Mouse (Mus musculus) heart, postnatal 10 days (tissue): ENCODE results near the gene Hoxa2. TPM values are rescaled to one million over a fixed set of nuclear protein-coding genes. Genes with fewer than 3 reads are reported as not detected.

Experiments used
- DNase-seq, 2 experiments: peaks; one replicate each; pipeline ENCODE4 v3.0.0; 2021
- intact Hi-C: fragments of 180-260 bp; cut with DNase I; formaldehyde crosslinking; loops from one replicate; pipeline ENCODE4 v1.15.1; 2025
- total RNA-seq, 2 experiments: library from RNA; stranded (reverse); gene quantifications; 2 replicates each; pipeline ENCODE4 v1.2.3; 2021

Gene Hoxa2
- total RNA-seq, 2 experiments from 2014 or later = 0.98 to 1.0 TPM

- DNase-seq = no peak
- intact Hi-C loops = no loop called here
These were observed 1.9 kb upstream of the Hoxa2 start for GRCm38 (mm10) chr6:52166431-52167077.

DNA sequence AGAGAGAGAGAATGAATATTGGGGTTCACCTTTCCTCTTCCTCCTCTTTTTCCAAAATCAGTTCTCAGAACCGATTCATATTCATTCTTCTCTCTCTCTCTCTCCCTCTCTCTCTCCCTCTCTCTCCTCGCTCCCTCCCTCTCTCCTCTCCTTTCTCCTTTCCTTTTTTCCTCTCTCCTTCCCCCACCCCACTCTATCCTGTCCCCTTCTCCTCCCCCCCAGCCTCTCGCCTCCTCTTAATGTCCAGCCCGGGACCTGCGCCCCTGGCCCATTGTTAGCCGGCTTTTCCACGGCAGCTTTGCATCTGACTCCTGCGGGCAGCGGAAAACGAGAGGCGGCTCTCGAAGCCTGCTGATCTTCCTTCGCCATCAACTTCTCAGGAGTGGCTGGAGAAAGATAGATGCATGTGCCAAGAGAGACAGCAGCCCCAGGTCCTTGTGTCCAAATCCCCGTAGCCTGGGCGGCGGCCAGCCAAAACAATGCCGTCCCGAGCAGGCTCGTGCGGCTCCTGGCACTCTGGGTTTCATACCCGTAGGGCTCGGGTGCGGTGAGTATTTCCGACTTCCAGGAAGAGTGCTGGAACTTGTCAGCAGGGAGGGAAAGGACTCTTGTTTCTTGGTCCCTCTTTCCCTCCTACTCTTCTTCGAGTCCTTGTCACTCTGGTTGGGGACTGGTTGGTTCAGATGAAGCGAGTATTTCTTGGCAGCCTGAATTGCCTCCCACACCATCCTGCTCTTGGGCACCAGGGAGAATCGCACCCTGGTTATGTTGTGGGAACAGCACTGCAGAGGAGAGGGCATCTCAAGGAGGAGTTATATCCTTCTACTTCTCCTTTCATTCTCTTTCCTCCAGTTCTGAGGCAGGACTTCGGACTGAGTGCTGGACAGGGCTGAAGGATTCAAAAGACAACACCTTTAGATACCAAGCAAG is 1.1 kb upstream of the Hoxa2 start:
- DNase-seq = no peak
- intact Hi-C loops = no loop called here

DNA sequence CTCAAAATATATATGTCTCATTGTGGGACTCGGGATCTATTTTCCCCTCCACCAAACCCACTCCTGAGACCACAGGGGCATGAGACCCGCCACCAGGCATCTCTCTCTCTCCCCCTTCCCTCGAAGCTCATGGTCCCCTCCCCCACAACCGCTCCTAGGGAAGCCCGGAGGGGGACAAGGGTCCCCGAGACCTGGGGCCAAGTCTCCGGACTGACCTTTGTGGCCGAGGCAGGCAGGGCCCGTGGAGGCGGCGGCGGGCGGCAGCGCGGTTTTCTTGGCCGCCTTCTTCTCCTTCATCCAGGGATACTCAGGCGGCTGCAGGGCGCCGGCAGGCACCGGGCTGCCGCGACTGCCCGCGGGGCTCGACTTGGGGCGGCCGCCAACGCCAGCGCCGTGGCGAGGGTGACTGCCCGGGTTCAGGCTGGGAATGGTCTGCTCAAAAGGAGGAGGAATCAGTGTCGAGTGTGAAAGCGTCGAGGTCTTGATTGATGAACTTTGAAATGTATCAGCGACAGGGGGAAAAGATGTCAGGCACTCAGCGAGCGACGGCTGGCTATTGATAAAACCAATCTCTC is 493 bp downstream of the Hoxa2 start:
- no peak for DNase-seq
- intact Hi-C loops = loop anchor here (5.0 kb wide), 2 partner anchors 153 to 992 kb away; no protein-coding TSS in a partner anchor

GRCm38 (mm10) chr6:52163366-52164031 is 1.1 kb downstream of the Hoxa2 start:
- intact Hi-C loops = loop anchor here (2.0 to 5.0 kb wide), 3 partner anchors 27 to 991 kb away; partner anchors contain the start of gene Hoxa4
- no peak for DNase-seq

GRCm38 (mm10) chr6:52162611-52163365 is 1.8 kb downstream of the Hoxa2 start:
- intact Hi-C loops = loop anchor here (2.0 to 5.0 kb wide), 3 partner anchors 28 to 990 kb away; partner anchors contain the start of gene Hoxa4
- no peak for DNase-seq

GRCm38 (mm10) chr6:52162093-52162380 is 2.6 kb downstream of the Hoxa2 start:
- DNase-seq = no peak
- intact Hi-C loops = loop anchor here (2.0 to 5.0 kb wide), 3 partner anchors 29 to 990 kb away; partner anchors contain the start of gene Hoxa4

DNA sequence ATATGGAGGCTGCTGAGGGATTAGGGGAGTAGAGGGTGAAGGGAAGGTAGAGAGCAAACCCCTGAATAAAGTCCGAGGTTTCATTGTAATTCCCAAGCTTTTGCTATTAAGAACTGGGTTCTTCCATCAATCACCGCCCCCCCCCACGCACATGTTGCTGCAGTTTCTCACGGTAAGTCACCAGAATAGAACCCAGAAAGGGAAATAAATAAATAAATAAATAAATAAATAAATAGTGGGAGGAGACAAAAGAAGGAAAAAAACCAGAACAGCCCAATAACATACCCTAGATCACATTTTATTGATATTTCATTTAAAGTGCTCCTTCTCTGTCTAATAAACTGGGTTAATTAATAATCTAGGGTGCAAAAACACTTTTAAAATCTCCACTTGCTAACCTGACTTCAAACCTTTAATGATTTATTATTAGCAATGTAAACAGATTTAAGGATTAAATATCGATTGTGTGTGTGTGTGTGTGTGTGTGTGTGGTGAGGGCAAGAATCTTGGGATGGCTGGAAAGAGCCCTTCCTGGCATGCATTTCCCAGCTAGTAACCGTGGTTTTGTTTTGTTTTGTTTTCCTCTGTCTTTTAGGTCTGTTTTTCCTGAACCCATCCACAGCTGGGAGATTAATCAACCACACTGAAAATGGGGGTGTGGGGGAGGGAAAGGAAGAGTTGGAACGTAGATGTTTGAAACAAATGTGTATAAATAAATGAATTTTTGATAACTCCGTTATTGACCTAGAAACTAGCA is 3.1 kb downstream of the Hoxa2 start:
- no peak for DNase-seq
- intact Hi-C loops = loop anchor here (2.0 to 5.0 kb wide), 3 partner anchors 29 to 989 kb away; partner anchors contain the start of gene Hoxa4

DNA sequence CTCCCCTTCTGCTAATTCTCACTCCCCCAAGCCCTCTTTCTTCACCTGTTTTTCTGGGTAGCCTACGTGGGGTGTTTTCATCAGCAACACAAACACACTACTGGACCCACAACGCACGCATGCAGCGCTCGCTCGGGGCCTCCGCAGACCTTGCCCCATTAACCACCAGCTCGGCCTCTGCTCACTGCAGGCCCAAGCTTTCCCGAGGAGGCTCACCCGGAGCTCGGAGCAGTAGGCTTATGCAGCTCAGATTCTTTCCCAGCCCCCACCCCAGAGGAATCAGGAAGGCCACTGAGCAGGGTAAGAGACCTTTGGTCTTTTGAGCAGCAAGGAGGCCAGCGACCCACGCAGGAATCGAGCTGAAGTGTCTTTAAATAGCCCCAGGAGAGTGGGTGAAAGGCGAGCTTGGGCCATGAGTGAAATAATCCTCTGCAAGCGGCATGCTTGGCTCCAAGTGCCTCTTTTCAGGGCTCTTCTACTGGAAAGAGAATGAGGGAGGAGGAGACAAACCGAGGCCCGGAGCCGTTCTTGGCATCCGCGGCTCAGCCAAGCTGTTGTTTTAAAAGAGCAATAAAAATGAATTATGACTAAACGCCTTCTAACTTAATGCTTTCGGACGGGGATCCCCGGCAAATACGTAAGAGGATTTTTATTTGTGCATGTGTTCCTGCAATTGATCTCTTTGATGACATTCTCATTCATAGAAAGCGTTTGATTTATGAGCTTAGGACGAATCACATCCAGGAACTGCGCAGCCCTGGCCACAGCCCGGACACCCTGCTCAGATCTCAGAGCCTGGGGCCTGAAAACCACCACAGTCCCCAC is 3.9 kb downstream of the Hoxa2 start:
- intact Hi-C loops = loop anchor here (5.0 kb wide), 2 partner anchors 157 to 988 kb away; no protein-coding TSS in a partner anchor

GRCm38 (mm10) chr6:52159979-52160378 is 4.7 kb downstream of the Hoxa2 start:
- DNase-seq = peak in 1 of 2 experiments; percentile 18

More for the DNA sequence above, 3.9 kb downstream of the Hoxa2 start:
- peak in 1 of 2 experiments; percentile 54 for DNase-seq

DNA sequence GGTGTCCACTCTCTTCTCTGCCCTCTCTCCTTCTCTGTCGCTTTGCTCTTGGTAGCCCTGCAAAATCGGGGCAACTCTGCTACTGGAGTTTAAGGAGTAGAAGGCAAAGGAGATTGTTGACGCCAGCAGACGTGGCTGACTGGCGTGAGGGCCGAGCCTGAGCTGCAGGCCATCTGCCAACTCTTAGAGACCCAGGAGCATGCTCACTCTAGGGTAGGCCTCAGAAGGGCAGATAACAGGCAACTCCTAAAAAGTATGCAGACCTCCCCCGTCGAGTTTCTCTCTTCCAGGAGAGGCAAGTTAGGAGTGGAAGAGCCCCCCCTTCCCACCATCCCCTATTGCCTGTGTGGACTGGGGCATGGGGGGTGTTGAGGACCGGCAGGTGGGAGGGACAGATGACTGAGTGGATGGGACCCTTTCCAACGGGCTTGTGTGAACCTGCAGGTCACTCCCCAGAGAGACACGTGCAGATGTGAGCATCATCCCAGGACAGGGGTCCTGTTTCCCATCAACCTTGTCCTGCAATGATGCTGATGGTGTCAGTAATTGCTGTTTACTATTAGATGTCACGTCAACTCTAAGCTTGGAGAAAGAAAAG is 5.4 kb downstream of the Hoxa2 start:
- intact Hi-C loops = loop anchor here (2.0 to 5.0 kb wide), 2 partner anchors 72 to 146 kb away; partner anchors contain the start of gene Skap2
- DNase-seq = no peak

More at GRCm38 (mm10) chr6:52159979-52160378, 4.7 kb downstream of the Hoxa2 start:
- intact Hi-C loops = loop anchor here (2.0 to 5.0 kb wide), 4 partner anchors 73 to 988 kb away; partner anchors contain the start of gene Skap2

DNA sequence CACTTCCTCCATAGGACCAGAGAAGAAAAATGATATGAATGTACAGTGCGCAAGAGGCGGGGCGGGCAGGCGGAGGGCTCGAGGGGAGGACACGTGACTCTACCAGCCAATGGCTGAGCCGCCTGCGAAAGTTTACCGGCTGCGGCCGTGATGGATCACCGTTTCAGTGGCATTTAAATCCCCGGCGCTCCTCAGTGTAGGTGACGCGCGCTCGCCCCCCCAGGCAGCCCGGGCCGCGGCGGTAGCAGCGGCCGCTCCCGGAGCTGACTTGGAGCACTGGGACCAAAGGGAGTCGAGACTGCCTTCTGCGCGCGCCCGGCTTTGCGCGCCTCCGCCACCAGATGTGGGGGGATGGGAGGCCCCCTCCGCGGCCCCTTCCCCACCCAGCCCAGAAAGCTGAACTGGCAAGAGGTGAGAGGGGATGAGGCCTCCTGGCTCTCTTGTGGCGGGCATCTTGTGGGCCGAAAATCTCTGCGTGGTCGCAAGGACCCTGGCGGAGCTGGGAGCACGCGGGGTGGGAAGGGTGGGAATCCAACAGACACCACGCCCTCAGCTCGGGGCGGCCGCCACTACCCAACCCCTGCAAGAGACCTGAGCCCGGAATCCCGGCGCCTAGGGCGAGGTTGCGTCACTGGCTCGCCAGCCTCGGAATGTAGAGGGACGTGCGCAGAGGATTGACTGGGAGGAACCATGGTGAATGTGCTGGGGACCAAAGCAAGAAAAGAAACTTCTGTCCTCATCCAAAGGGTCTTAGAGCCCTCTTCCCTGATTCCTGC is 6.2 kb downstream of the Hoxa2 start, which contains the start of gene Hoxa1:
TSS of gene Hoxa1 (minus strand) at position 42 of the 776 bp plus-strand sequence.
- DNase-seq = peak; percentile 69 to 70
- intact Hi-C loops = loop anchor here (2.0 to 5.0 kb wide), 2 partner anchors 71 to 146 kb away; partner anchors contain the start of gene Skap2

DNA sequence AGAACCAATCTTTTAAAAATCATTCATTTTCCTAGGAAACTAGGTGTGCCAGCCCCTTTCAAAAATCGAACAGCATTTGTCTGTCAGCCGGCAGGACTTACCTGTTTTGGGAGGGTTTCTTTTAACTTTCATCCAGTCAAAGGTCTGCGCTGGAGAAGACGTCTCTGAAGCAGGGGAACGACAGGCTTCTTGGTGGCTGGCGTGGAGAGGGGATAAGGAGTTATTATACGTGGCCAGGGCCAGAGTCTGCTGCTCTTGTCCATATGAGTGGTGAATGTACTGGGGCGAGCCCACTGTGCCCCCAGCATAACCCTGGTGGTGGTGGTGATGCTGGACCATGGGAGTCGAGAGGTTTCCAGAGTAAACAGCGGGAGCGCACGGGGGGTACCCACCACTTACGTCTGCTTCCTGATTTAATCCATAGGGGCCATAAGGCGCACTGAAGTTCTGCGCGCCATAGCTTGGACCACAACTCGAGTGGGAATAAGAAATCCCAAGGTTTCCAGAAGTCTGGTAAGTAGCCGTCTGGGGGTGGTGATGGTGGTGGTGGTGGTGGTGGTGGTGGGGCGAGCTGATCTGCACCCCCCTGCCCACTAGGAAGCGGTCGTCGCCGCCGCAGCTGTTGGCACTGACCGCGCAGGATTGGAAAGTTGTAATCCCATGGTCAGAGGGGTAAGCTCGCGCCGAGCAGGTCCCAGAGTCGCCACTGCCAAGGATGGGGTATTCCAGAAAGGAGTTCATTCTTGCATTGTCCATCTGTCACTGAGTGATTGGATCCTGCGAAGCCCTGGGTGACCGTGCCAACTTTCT is 7.0 kb downstream of the Hoxa2 start:
- peak in 1 of 2 experiments; percentile 3 for DNase-seq
- intact Hi-C loops = loop anchor here (2.0 to 5.0 kb wide), 2 partner anchors 70 to 145 kb away; partner anchors contain the start of gene Skap2

DNA sequence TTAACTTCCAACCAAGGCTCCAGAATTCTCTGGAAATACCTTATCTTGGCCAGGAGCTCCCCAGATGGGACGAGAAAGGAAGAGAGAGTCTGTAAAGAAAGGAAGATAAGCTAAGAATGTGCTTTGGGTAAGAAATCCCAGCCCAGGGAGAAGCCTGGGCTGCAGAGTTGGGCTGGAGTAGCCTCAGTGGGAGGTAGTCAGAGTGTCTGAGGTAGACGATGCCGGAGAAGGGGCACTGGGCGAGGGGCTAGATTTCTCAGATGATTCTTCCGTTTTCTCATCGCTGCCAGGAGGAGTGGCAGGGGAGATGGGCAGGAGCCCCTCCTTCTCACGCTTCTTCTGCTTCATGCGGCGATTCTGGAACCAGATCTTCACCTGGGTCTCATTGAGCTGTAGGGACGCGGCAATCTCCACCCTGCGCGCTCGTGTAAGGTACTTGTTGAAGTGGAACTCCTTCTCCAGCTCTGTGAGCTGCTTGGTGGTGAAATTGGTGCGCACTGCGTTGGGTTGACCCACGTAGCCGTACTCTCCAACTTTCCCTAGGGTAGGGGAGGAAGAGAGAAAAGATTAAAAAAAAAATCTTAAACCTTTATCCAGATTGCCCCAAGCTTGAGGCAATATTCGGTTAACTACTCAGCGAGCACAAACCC is 8.0 kb downstream of the Hoxa2 start:
- DNase-seq = no peak
- intact Hi-C loops = loop anchor here (5.0 kb wide), 1 partner anchor 69 kb away; no protein-coding TSS in a partner anchor

- intact Hi-C loops = loop anchor here (5.0 kb wide), 1 partner anchor 68 kb away; no protein-coding TSS in a partner anchor
- no peak for DNase-seq
These were observed 9.2 kb downstream of the Hoxa2 start for GRCm38 (mm10) chr6:52155471-52155870.

GRCm38 (mm10) chr6:52154044-52154443 is 10.6 kb downstream of the Hoxa2 start:
- intact Hi-C loops = no loop called here

More at GRCm38 (mm10) chr6:52154044-52154443, 10.6 kb downstream of the Hoxa2 start:
- DNase-seq = no peak
